Mouse (Mus musculus) heart, embryonic 15.5 days (tissue): ENCODE measurements at regions not wholly inside any gene's neighbourhood (a gene's known extent, or its start where the extent isn't known, plus 50 kb on each side); places are given as distances from the start of the nearest gene placed in this dataset.
"Not testable (repeated sequence)": the region's sequence is repeated elsewhere in the genome, so short reads cannot be mapped to it uniquely, and the experiment has no call there.

Experiments used
- ATAC-seq: fragments of 200-750 bp; cut with Nextera tagmentation; replicated peaks from 2 replicates; pipeline ENCODE4 v1.8.0; 2017; ENCODE audit warnings: low read depth, moderate TSS enrichment; ENCODE audit not compliant: insufficient number of reproducible peaks, insufficient read depth, low FRiP score
- H3K27ac ChIP-seq: fragments of 300-500 bp; sonication (generic); 2 replicates; pipeline ENCODE4 v1.5.1; 2015; ENCODE audit warnings: mild to moderate bottlenecking, inconsistent platforms
- H3K27me3 ChIP-seq: fragments of 300-500 bp; sonication (generic); 2 replicates; pipeline ENCODE4 v1.6.1; 2015; ENCODE audit warnings: inconsistent platforms
- H3K36me3 ChIP-seq: fragments of 300-500 bp; sonication (generic); 2 replicates; pipeline ENCODE4 v1.6.1; 2015; ENCODE audit warnings: mild to moderate bottlenecking, inconsistent platforms
- H3K4me1 ChIP-seq: fragments of 300-500 bp; sonication (generic); replicated peaks from 2 replicates; pipeline ENCODE4 v1.6.1; 2015; ENCODE audit warnings: inconsistent platforms
- H3K4me2 ChIP-seq: fragments of 300-500 bp; sonication (generic); 2 replicates; pipeline ENCODE4 v1.6.1; 2015; ENCODE audit warnings: inconsistent platforms, mild to moderate bottlenecking, moderate library complexity
- H3K4me3 ChIP-seq: fragments of 300-500 bp; sonication (generic); 2 replicates; pipeline ENCODE4 v1.5.1; 2015; ENCODE audit warnings: mild to moderate bottlenecking, inconsistent platforms
- H3K9ac ChIP-seq: fragments of 300-500 bp; sonication (generic); 2 replicates; pipeline ENCODE4 v1.6.1; 2015; ENCODE audit warnings: mild to moderate bottlenecking, inconsistent platforms
- H3K9me3 ChIP-seq: fragments of 300-500 bp; sonication (generic); replicated peaks from 2 replicates; pipeline ENCODE4 v1.6.1; 2016; ENCODE audit warnings: inconsistent platforms
- WGBS: fragments of 180-500 bp; shearing (Covaris S2); methylation state at CpG from one replicate; pipeline ENCODE4 v1.1.7; 2015; ENCODE audit warnings: mixed read lengths; 5-methylcytosine and 5-hydroxymethylcytosine counted together

GRCm38 (mm10) chr1:164744955-164745608, 51.4 kb upstream of the Dpt start:
- Histone ChIP-seq H3K9me3 (no peaks in the 10 kb centered on the region), H3K4me2 (no peak overlapping the region), H3K27me3 (no peaks in the 10 kb centered on the region), H3K4me1 (no peaks in the 10 kb centered on the region), H3K9ac (no peak overlapping the region), H3K27ac (no peak overlapping the region), H3K4me3 (no peak overlapping the region), H3K36me3 (no peaks in the 10 kb centered on the region)
- no peak for ATAC-seq

DNA sequence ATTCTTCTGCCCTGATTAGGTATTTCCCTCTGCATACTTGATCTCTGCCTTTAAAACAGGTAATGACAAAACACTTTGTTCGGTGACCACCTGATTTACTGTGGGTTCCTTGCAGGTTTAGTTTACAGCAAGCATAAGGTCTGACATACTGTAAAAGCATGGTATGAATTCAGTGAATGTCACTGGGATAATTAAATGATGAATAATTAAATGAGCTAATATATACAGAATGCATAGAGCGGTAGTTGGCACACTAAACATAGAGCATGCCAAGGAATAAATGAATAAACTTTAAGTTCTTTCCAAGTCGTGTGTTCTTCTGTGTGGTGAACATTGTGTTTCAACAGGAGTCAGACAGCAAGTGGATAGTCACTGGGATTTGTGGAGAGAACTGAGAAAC, 51.9 kb upstream of the Dpt start:
- Histone ChIP-seq H3K4me3 (no peak overlapping the region), H3K27me3 (no peaks in the 10 kb centered on the region), H3K9me3 (no peaks in the 10 kb centered on the region), H3K4me1 (no peaks in the 10 kb centered on the region), H3K9ac (no peak overlapping the region), H3K27ac (no peak overlapping the region), H3K36me3 (no peaks in the 10 kb centered on the region), H3K4me2 (no peak overlapping the region)
- no peak for ATAC-seq
- 66% methylated on average over 3 of the region's 3 CpGs for WGBS

- not testable (repeated sequence) for H3K9me3 ChIP-seq, H3K27ac ChIP-seq, H3K4me1 ChIP-seq, H3K9ac ChIP-seq, ATAC-seq, H3K36me3 ChIP-seq, H3K27me3 ChIP-seq, H3K4me2 ChIP-seq, H3K4me3 ChIP-seq
- 90% methylated on average over 8 of the region's 9 CpGs for WGBS
These were observed 53.5 kb upstream of the Dpt start for GRCm38 (mm10) chr1:164742897-164743296.

GRCm38 (mm10) chr1:164735646-164736045, 60.8 kb upstream of the Dpt start:
- no peaks in the 10 kb centered on the region for H3K36me3 ChIP-seq
- H3K4me1 ChIP-seq, result no peaks in the 10 kb centered on the region
- H3K4me3 ChIP-seq, result no peak overlapping the region
- H3K9ac ChIP-seq, result no peak overlapping the region
- WGBS, result 69% methylated on average over 1 of the region's 1 CpGs
- ATAC-seq, result no peak
- no peaks in the 10 kb centered on the region for H3K27me3 ChIP-seq
- no peaks in the 10 kb centered on the region for H3K9me3 ChIP-seq
- H3K4me2 ChIP-seq, result no peak overlapping the region
- no peak overlapping the region for H3K27ac ChIP-seq

DNA sequence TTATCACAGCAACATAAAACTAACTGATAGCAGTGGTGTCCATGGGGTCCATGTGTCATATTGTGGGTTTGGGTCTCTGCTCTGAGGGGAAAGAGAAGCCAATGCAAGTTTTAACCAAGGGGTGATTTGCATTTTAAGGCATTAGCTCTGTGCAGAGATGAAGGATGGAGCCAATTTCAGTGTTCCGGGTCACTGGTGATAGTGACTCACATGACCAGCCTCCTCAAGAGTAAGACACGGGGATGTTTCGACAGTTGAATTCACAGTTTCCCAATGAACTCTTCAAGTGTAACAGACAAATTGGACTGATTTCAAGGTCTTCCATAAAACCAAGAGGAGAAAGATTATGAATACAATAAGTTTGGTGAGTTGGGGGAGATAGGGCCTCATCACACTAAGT, 62.7 kb upstream of the Dpt start:
- no peak overlapping the region for H3K4me2 ChIP-seq
- H3K36me3 ChIP-seq, result no peaks in the 10 kb centered on the region
- H3K27me3 ChIP-seq, result no peaks in the 10 kb centered on the region
- ATAC-seq, result no peak
- H3K9ac ChIP-seq, result no peak overlapping the region
- H3K9me3 ChIP-seq, result no peaks in the 10 kb centered on the region
- no peak overlapping the region for H3K4me3 ChIP-seq
- H3K4me1 ChIP-seq, result no peaks in the 10 kb centered on the region
- no peak overlapping the region for H3K27ac ChIP-seq
- WGBS, result 54% methylated on average over 3 of the region's 3 CpGs

- Histone ChIP-seq H3K9me3 (no peaks in the 10 kb centered on the region), H3K4me3 (no peak overlapping the region), H3K9ac (no peak overlapping the region), H3K27ac (no peak overlapping the region), H3K36me3 (no peaks in the 10 kb centered on the region), H3K4me2 (no peak overlapping the region), H3K4me1 (no peaks in the 10 kb centered on the region), H3K27me3 (no peaks in the 10 kb centered on the region)
- WGBS, result 7% methylated on average over 1 of the region's 1 CpGs
- no peak for ATAC-seq
These were observed 74.4 kb upstream of the Dpt start for GRCm38 (mm10) chr1:164722054-164722453.

GRCm38 (mm10) chr1:164714905-164715304, 81.5 kb upstream of the Dpt start:
- Histone ChIP-seq H3K4me1 (no peaks in the 10 kb centered on the region), H3K4me2 (no peak overlapping the region), H3K9me3 (no peaks in the 10 kb centered on the region), H3K4me3 (no peak overlapping the region), H3K27me3 (no peaks in the 10 kb centered on the region), H3K9ac (no peak overlapping the region), H3K36me3 (no peaks in the 10 kb centered on the region), H3K27ac (no peak overlapping the region)
- ATAC-seq, result no peak
- WGBS, result 61% methylated on average over 2 of the region's 2 CpGs

- Histone ChIP-seq H3K4me2 (no peak overlapping the region), H3K9ac (no peak overlapping the region), H3K9me3 (no peaks in the 10 kb centered on the region), H3K27me3 (no peaks in the 10 kb centered on the region), H3K4me3 (no peak overlapping the region), H3K27ac (no peak overlapping the region), H3K4me1 (no peaks in the 10 kb centered on the region), H3K36me3 (no peaks in the 10 kb centered on the region)
- 68% methylated on average over 4 of the region's 4 CpGs for WGBS
- ATAC-seq, result no peak
These were observed 82.5 kb upstream of the Dpt start for GRCm38 (mm10) chr1:164713798-164714551.

- no peaks in the 10 kb centered on the region for H3K4me1 ChIP-seq
- no peak for ATAC-seq
- H3K9me3 ChIP-seq, result no peaks in the 10 kb centered on the region
- no peaks in the 10 kb centered on the region for H3K27me3 ChIP-seq
- no peaks in the 10 kb centered on the region for H3K36me3 ChIP-seq
- H3K27ac ChIP-seq, result no peak overlapping the region
- H3K4me3 ChIP-seq, result no peak overlapping the region
- H3K9ac ChIP-seq, result no peak overlapping the region
- WGBS, result 73% methylated on average over 3 of the region's 3 CpGs
- H3K4me2 ChIP-seq, result no peak overlapping the region
These were observed 83.9 kb upstream of the Dpt start for GRCm38 (mm10) chr1:164712514-164712913.

- 76% methylated on average over 11 of the region's 11 CpGs for WGBS
- Histone ChIP-seq H3K9ac (no peak overlapping the region), H3K27ac (no peak overlapping the region), H3K4me1 (no peaks in the 10 kb centered on the region), H3K27me3 (no peaks in the 10 kb centered on the region), H3K4me2 (no peak overlapping the region), H3K36me3 (no peaks in the 10 kb centered on the region), H3K4me3 (no peak overlapping the region), H3K9me3 (no peaks in the 10 kb centered on the region)
- no peak for ATAC-seq
These were observed 91.9 kb upstream of the Dpt start for GRCm38 (mm10) chr1:164704397-164705091.

GRCm38 (mm10) chr1:164703560-164704131, 92.8 kb upstream of the Dpt start:
- WGBS, result 64% methylated on average over 4 of the region's 4 CpGs
- no peaks in the 10 kb centered on the region for H3K36me3 ChIP-seq
- no peaks in the 10 kb centered on the region for H3K4me1 ChIP-seq
- H3K27me3 ChIP-seq, result no peaks in the 10 kb centered on the region
- no peak overlapping the region for H3K9ac ChIP-seq
- H3K27ac ChIP-seq, result no peak overlapping the region
- no peak for ATAC-seq
- H3K4me2 ChIP-seq, result no peak overlapping the region
- no peaks in the 10 kb centered on the region for H3K9me3 ChIP-seq
- H3K4me3 ChIP-seq, result no peak overlapping the region
